Mouse (Mus musculus): ENCODE results near the gene Sars2. TPM values are rescaled to one million over a fixed set of nuclear protein-coding genes. Genes with fewer than 3 reads are reported as not detected.
A peak's percentile ranks its signal among the peaks of the same experiment; 100 is the strongest.

Sars2 gene
- total RNA-seq, 2 experiments from 2014 or later, result 13.9 to 14.3 TPM

- Histone ChIP-seq H3K27ac (no peak overlapping the region), H3K4me3 (no peak overlapping the region)
- peak; percentile 45 for TF ChIP-seq CTCF (conservative IDR thresholded peaks at IDR 0.05)
- DNase-seq (ENCODE audit: low spot score in 2 of 2), result no peak
Measured at GRCm38 (mm10) chr7:28715598-28715997, 26.2 kb upstream of the Sars2 start.

- 0 out of 2 replicates have a peak within 1 kb of the TSS, but pooled peaks have one; percentile 46 for H3K27ac ChIP-seq
- DNase-seq (ENCODE audit: low spot score in 2 of 2), result no peak
- peak within 1 kb of the TSS; percentile 60 for H3K4me3 ChIP-seq
- peak; percentile 65 for TF ChIP-seq CTCF (conservative IDR thresholded peaks at IDR 0.05)
Measured at GRCm38 (mm10) chr7:28716590-28717281, 25.1 kb upstream of the Sars2 start, which contains the start of gene Fbxo17. Gene Fbxo17 (plus strand): TSS chr7:28716804.

- Histone ChIP-seq H3K27ac (no peak overlapping the region), H3K4me3 (no peak overlapping the region)
- TF ChIP-seq CTCF (conservative IDR thresholded peaks at IDR 0.05), result no peak
- DNase-seq (ENCODE audit: low spot score in 2 of 2), result no peak
Measured at GRCm38 (mm10) chr7:28717726-28718125, 24.1 kb upstream of the Sars2 start.

GRCm38 (mm10) chr7:28719159-28719558, 22.6 kb upstream of the Sars2 start:
- no peak for TF ChIP-seq CTCF (conservative IDR thresholded peaks at IDR 0.05)
- no peak for DNase-seq (ENCODE audit: low spot score in 2 of 2)
- H3K4me3 ChIP-seq, result no peak overlapping the region
- H3K27ac ChIP-seq, result no peak overlapping the region

GRCm38 (mm10) chr7:28719650-28720049, 22.1 kb upstream of the Sars2 start:
- DNase-seq (ENCODE audit: low spot score in 2 of 2), result no peak
- TF ChIP-seq CTCF (conservative IDR thresholded peaks at IDR 0.05), result no peak
- no peak overlapping the region for H3K27ac ChIP-seq
- H3K4me3 ChIP-seq, result no peak overlapping the region

GRCm38 (mm10) chr7:28720753-28721537, 20.8 kb upstream of the Sars2 start:
- no peak for DNase-seq (ENCODE audit: low spot score in 2 of 2)
- no peak for TF ChIP-seq CTCF (conservative IDR thresholded peaks at IDR 0.05)
- no peak overlapping the region for H3K4me3 ChIP-seq
- H3K27ac ChIP-seq, result no peak overlapping the region

GRCm38 (mm10) chr7:28722079-28722478, 19.7 kb upstream of the Sars2 start:
- Histone ChIP-seq H3K27ac (no peak overlapping the region), H3K4me3 (no peak overlapping the region)
- TF ChIP-seq CTCF (conservative IDR thresholded peaks at IDR 0.05), result peak; percentile 35
- DNase-seq (ENCODE audit: low spot score in 2 of 2), result no peak

GRCm38 (mm10) chr7:28724613-28725012, 17.2 kb upstream of the Sars2 start:
- Histone ChIP-seq H3K27ac (no peak overlapping the region), H3K4me3 (no peak overlapping the region)
- TF ChIP-seq CTCF (conservative IDR thresholded peaks at IDR 0.05), result no peak
- DNase-seq (ENCODE audit: low spot score in 2 of 2), result no peak

GRCm38 (mm10) chr7:28726600-28726999, 15.2 kb upstream of the Sars2 start:
- peak overlapping the region; percentile 79 for H3K27ac ChIP-seq
- peak; percentile 100 for TF ChIP-seq CTCF (conservative IDR thresholded peaks at IDR 0.05)
- DNase-seq (ENCODE audit: low spot score in 2 of 2), result peak; percentile 84 to 93
- peak overlapping the region; percentile 33 for H3K4me3 ChIP-seq

- TF ChIP-seq CTCF (conservative IDR thresholded peaks at IDR 0.05), result peak; percentile 71
- DNase-seq (ENCODE audit: low spot score in 2 of 2), result peak; percentile 61 to 84
- Histone ChIP-seq H3K27ac (peak overlapping the region; percentile 92), H3K4me3 (no peak overlapping the region)
Measured at GRCm38 (mm10) chr7:28727649-28728340, 14.0 kb upstream of the Sars2 start.

- H3K27ac ChIP-seq, result no peak overlapping the region
- peak; percentile 26 to 43 for DNase-seq (ENCODE audit: low spot score in 2 of 2)
- TF ChIP-seq CTCF (conservative IDR thresholded peaks at IDR 0.05), result no peak
- H3K4me3 ChIP-seq, result peak overlapping the region; percentile 44
Measured at GRCm38 (mm10) chr7:28732341-28733142, 9.2 kb upstream of the Sars2 start.

GRCm38 (mm10) chr7:28733211-28733610, 8.6 kb upstream of the Sars2 start:
- TF ChIP-seq CTCF (conservative IDR thresholded peaks at IDR 0.05), result no peak
- no peak for DNase-seq (ENCODE audit: low spot score in 2 of 2)
- Histone ChIP-seq H3K4me3 (no peak overlapping the region; the same call in 1 of the 2 replicates), H3K27ac (no peak overlapping the region)

Measured in layer of hippocampus, adult 2 months (tissue).